Mouse (Mus musculus) limb, embryonic 15.5 days (tissue): Measurements from ENCODE around the gene Bri3. TPM values are rescaled to one million over a fixed set of nuclear protein-coding genes. Genes with fewer than 3 reads are reported as not detected.

Source experiments
- ATAC-seq: fragments of 200-750 bp; cut with Nextera tagmentation; 2 replicates; pipeline ENCODE4 v1.8.0; 2017; ENCODE audit warnings: low read depth, moderate TSS enrichment; ENCODE audit not compliant: insufficient number of reproducible peaks, low FRiP score, low TSS enrichment
- H3K27ac ChIP-seq: fragments of 300-500 bp; sonication (generic); 2 replicates; pipeline ENCODE4 v1.5.1; 2015; ENCODE audit warnings: moderate library complexity, mild to moderate bottlenecking, inconsistent platforms
- H3K27me3 ChIP-seq: fragments of 300-500 bp; sonication (generic); 2 replicates; pipeline ENCODE4 v1.6.1; 2015; ENCODE audit warnings: inconsistent platforms
- H3K36me3 ChIP-seq: fragments of 300-500 bp; sonication (generic); 2 replicates; pipeline ENCODE4 v1.6.1; 2015; ENCODE audit warnings: inconsistent platforms
- H3K4me1 ChIP-seq: fragments of 300-500 bp; sonication (generic); 2 replicates; pipeline ENCODE4 v1.6.1; 2015; ENCODE audit warnings: inconsistent platforms
- H3K4me2 ChIP-seq: fragments of 300-500 bp; sonication (generic); 2 replicates; pipeline ENCODE4 v1.6.1; 2015; ENCODE audit warnings: mild to moderate bottlenecking, inconsistent platforms
- H3K4me3 ChIP-seq: fragments of 300-500 bp; sonication (generic); 2 replicates; pipeline ENCODE4 v1.5.1; 2015; ENCODE audit warnings: mild to moderate bottlenecking, inconsistent platforms
- H3K9ac ChIP-seq: fragments of 300-500 bp; sonication (generic); 2 replicates; pipeline ENCODE4 v1.6.1; 2015; ENCODE audit warnings: inconsistent platforms
- H3K9me3 ChIP-seq: fragments of 300-500 bp; sonication (generic); 2 replicates; pipeline ENCODE4 v1.6.1; 2016; ENCODE audit warnings: inconsistent platforms
- WGBS: fragments of 180-500 bp; shearing (Covaris S2); methylation state at CpG from one replicate; pipeline ENCODE4 v1.1.7; 2015; 5-methylcytosine and 5-hydroxymethylcytosine counted together
- polyA plus RNA-seq: library from polyadenylated mRNA; unstranded; fragments of >200 nt; fragmentation: Nextera tagmentation; extraction: Ambion mirVana; gene quantifications from 2 replicates; pipeline ENCODE4 v1.2.1, GENCODE M21; 2015

The Bri3 gene
- polyA plus RNA-seq, 1 experiment from 2014 or later: 97.3 TPM

- no peak overlapping the region for H3K4me3 ChIP-seq
- peaks cover 17% of the 10 kb centered on the region for H3K4me1 ChIP-seq
- 69% methylated on average over 12 of the region's 12 CpGs for WGBS
- no peak for ATAC-seq
- no peak overlapping the region for H3K9ac ChIP-seq
- H3K4me2 ChIP-seq: no peak overlapping the region
- H3K36me3 ChIP-seq: peaks cover 29% of the 10 kb centered on the region
- no peaks in the 10 kb centered on the region for H3K27me3 ChIP-seq
- H3K27ac ChIP-seq: no peak overlapping the region
- no peaks in the 10 kb centered on the region for H3K9me3 ChIP-seq
Observed at GRCm38 (mm10) chr5:144219306-144219705, 24.9 kb upstream of the Bri3 start.

DNA sequence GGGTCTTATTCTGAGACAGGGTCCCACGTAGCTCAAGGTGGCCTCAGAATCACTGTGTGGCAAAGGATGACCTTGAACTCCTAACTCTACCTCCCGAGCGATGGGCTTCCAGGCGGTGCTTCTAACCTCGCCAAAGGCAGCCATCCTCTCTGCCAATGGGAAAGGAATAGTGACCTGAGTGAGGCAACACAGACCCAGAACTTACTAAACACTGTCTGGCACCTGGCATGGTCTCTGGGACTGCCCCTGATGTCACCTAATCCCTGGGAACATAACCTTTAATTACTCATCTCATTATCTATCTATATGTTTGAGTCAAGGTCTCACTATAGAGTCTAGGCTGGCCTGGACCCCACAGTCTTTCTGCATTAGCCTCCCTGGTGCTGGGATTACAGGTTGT is 24.3 kb upstream of the Bri3 start:
- Histone ChIP-seq H3K4me2 (no peak overlapping the region), H3K36me3 (peaks cover 24% of the 10 kb centered on the region), H3K27ac (no peak overlapping the region), H3K4me3 (no peak overlapping the region), H3K9me3 (no peaks in the 10 kb centered on the region), H3K27me3 (no peaks in the 10 kb centered on the region), H3K9ac (no peak overlapping the region), H3K4me1 (peaks cover 19% of the 10 kb centered on the region)
- ATAC-seq: no peak
- WGBS: 92% methylated on average over 5 of the region's 5 CpGs

GRCm38 (mm10) chr5:144221305-144221704 is 22.9 kb upstream of the Bri3 start:
- peaks cover 15% of the 10 kb centered on the region for H3K36me3 ChIP-seq
- H3K4me2 ChIP-seq: no peak overlapping the region
- WGBS: 52% methylated on average over 4 of the region's 4 CpGs
- H3K27ac ChIP-seq: no peak overlapping the region
- H3K4me3 ChIP-seq: no peak overlapping the region
- ATAC-seq: no peak
- no peaks in the 10 kb centered on the region for H3K27me3 ChIP-seq
- H3K9ac ChIP-seq: no peak overlapping the region
- peaks cover 19% of the 10 kb centered on the region for H3K4me1 ChIP-seq
- no peaks in the 10 kb centered on the region for H3K9me3 ChIP-seq

DNA sequence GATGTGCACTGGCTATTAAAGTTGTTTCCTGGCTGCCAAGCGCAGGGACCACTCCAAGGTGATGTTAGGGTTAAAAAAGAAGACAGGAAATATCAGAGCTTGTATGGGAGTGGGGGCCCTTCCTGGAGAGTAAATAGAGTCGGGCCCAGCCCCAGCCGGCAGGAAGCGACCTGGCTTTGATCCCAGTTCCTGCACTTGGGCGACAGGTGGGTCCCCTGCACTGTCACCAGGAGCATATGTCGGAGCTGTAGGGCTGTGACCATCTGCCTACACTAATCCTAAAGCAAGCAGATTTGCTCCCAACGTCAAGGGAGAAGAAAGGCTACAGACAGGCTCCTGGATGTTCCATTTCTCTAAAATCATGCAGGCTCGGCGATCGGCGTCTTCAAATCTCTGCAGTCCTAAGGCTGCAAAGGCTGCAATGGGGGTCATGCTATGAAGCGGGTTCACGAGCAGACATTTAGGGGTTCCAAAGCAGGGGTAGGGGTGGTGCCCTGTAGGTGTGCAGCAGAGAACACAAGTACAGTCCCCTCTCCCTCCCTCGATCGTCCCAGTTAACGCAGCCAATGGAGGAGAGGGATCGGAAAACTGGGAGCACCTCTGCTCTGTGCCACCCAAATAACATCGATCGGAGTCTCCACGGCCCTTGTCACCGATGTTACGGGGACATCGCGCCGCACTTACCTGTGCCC is 21.3 kb upstream of the Bri3 start:
- peak; percentile 46; the same call in 1 of the 2 replicates for ATAC-seq
- peak overlapping the region; percentile 71 for H3K4me3 ChIP-seq
- peaks cover 19% of the 10 kb centered on the region for H3K4me1 ChIP-seq
- no peaks in the 10 kb centered on the region for H3K27me3 ChIP-seq
- no peaks in the 10 kb centered on the region for H3K9me3 ChIP-seq
- H3K9ac ChIP-seq: peak overlapping the region; percentile 51
- peaks cover 3% of the 10 kb centered on the region; the same call in 1 of the 2 replicates for H3K36me3 ChIP-seq
- H3K27ac ChIP-seq: peak overlapping the region; percentile 82
- peak overlapping the region; percentile 65 for H3K4me2 ChIP-seq
- 2% methylated on average over 25 of the region's 25 CpGs for WGBS

GRCm38 (mm10) chr5:144223503-144223862 is 20.8 kb upstream of the Bri3 start, which contains the start of gene Tecpr1:
Gene Tecpr1 (minus strand): TSS chr5:144223615.
- H3K4me2 ChIP-seq: peak within 1 kb of the TSS; percentile 65
- WGBS: under 1% methylated on average over 36 of the region's 37 CpGs
- H3K4me3 ChIP-seq: peak within 1 kb of the TSS; percentile 71
- H3K27ac ChIP-seq: peak within 1 kb of the TSS; percentile 82
- ATAC-seq: peak; percentile 91
- H3K9me3 ChIP-seq: no peaks in the 10 kb centered on the region
- H3K4me1 ChIP-seq: peaks cover 19% of the 10 kb centered on the region
- no peaks in the 10 kb centered on the region for H3K36me3 ChIP-seq
- H3K9ac ChIP-seq: peak within 1 kb of the TSS; percentile 58
- no peaks in the 10 kb centered on the region for H3K27me3 ChIP-seq

DNA sequence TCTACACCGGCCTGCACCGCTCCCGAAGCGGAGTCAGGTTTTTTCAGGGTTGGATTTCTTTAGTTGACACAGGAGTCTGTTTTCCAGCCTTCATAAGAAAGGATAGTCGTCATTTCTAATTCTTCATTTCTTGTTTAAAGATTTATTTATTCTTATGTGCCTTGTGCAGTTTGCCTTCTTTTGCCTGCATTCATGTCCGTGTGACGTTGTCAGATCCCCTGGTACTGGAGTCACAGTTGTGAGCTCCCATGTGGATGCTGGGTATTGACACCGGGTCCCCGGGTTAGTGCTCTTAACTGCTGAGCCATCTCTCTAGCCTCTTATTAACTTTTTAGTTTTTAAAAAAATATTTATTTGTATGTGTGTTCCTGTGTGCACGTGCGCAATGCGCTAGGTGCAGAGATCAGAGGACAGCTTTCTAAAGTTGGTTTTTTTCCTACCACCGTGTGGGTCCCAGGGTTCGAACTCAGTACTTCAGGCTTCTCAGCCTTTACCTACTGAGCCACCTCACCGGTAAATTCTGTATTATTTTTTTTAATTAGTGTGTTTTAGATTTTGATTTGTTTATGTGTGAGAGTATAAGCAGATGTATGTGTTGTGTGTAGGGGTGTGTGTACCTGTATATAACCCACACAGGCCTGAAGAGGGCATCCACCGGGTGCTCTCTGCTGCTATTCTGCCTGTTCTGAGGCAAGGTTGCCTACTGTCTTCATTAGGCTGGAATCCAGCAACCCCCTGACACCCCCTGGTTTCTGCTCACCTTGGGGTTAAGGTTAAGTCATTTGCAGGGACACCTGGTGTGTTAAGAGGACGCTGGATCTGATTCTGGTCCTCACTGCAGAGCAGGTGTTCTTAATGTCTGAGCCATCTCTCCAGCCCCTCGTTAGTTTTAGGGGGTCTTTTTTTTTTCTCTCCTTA is 20.1 kb upstream of the Bri3 start:
- Histone ChIP-seq H3K4me3 (peak overlapping the region; percentile 71), H3K9ac (peak overlapping the region; percentile 58), H3K36me3 (no peaks in the 10 kb centered on the region), H3K27me3 (no peaks in the 10 kb centered on the region), H3K4me2 (peak overlapping the region; percentile 65), H3K4me1 (peaks cover 19% of the 10 kb centered on the region), H3K27ac (peak overlapping the region; percentile 82), H3K9me3 (no peaks in the 10 kb centered on the region)
- no peak for ATAC-seq
- 19% methylated on average over 18 of the region's 18 CpGs for WGBS

DNA sequence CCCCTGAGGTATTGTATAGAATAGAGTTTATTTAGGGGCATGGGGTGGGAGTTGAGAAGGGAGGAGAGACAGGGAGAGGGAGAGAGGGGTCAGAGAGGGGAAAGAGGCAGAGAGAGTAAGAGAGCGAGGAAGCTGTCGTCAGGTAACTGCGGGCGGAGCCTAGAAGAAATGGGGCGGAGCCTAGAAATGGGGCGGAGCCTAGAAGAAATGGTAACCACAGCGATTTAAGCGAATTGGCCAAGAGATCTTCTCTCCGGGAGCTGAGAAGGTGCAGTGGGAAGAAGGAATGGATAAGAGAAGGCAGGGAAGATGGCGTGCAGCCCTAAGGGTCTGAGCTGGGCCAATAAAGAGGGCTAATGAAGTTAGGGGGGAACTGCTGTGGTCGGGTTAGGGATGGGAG is 18.0 kb upstream of the Bri3 start:
- Histone ChIP-seq H3K27ac (no peak overlapping the region), H3K9me3 (no peaks in the 10 kb centered on the region), H3K27me3 (no peaks in the 10 kb centered on the region), H3K4me2 (no peak overlapping the region), H3K4me1 (peaks cover 19% of the 10 kb centered on the region), H3K4me3 (no peak overlapping the region), H3K36me3 (no peaks in the 10 kb centered on the region), H3K9ac (no peak overlapping the region)
- WGBS: 28% methylated on average over 11 of the region's 11 CpGs
- ATAC-seq: no peak

- Histone ChIP-seq H3K9me3 (no peaks in the 10 kb centered on the region), H3K27me3 (no peaks in the 10 kb centered on the region), H3K4me1 (no peaks in the 10 kb centered on the region), H3K9ac (no peak overlapping the region), H3K27ac (no peak overlapping the region), H3K36me3 (no peaks in the 10 kb centered on the region), H3K4me2 (no peak overlapping the region), H3K4me3 (no peak overlapping the region)
- ATAC-seq: no peak
- WGBS: 89% methylated on average over 7 of the region's 7 CpGs
Observed at GRCm38 (mm10) chr5:144230216-144230615, 14.0 kb upstream of the Bri3 start.

DNA sequence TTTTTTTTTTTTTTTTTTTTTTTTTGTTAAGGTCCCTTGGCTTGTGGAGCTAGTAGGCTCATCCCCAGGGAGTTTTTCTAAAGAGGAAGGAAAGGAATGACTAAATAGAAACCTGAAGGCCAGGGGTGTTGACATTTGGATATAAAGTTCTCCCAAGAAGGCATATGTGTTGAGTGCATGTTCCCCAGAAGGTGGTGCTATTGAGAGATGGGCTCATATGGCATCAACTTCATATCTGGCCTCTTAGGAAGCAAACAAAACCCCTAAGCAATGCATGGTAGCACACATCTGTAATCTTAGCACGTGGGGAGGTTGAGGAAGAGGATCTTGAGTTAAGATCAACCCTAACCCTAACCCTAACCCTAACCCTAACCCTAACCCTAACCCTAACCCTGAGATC is 12.8 kb upstream of the Bri3 start:
- Histone ChIP-seq H3K4me2 (no peak overlapping the region), H3K9ac (no peak overlapping the region), H3K4me3 (no peak overlapping the region), H3K27me3 (no peaks in the 10 kb centered on the region), H3K9me3 (no peaks in the 10 kb centered on the region), H3K36me3 (no peaks in the 10 kb centered on the region), H3K27ac (no peak overlapping the region), H3K4me1 (no peaks in the 10 kb centered on the region)
- 75% methylated on average over 1 of the region's 1 CpGs for WGBS
- ATAC-seq: no peak

DNA sequence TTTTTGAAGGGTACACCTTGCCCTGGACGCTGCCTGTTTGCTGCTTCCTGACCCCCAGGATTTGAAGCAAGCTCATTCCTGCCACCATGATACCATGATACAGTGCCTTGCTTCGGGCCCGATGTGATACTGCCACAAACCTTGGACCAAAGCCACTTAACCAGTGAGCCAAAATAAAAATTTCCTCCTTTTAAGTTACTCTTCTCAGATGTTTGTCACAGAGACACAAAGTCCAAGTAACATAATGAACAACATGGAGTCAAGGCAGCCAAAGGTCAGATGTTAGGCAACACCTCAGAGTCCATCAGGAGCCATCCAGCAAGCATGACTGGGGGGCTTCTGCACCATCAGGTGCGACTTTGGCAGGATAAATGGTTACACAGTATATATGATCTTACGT is 11.7 kb upstream of the Bri3 start:
- Histone ChIP-seq H3K27me3 (no peaks in the 10 kb centered on the region), H3K4me3 (no peak overlapping the region), H3K36me3 (no peaks in the 10 kb centered on the region), H3K9ac (no peak overlapping the region), H3K27ac (no peak overlapping the region), H3K9me3 (no peaks in the 10 kb centered on the region), H3K4me1 (no peaks in the 10 kb centered on the region), H3K4me2 (no peak overlapping the region)
- 81% methylated on average over 5 of the region's 5 CpGs for WGBS
- ATAC-seq: no peak

DNA sequence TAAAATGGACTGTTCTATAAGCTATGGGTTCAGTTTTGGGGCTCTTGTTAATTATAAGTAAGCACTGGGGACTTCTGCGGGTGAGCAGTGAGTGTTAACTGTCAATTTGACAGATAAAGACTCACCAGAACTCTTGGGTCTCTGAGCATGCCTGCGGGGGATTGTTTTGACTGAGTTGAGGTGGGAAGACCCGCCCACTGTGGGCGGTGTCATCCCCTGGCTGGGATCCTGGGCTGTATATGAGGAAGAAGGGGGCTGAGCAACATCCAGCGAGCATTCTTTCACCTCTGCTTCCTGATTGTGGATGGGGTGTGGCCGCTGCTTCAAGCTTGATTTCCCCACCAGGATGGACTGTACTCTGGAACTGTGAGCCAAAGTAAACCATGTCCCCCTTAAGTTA is 10.0 kb upstream of the Bri3 start:
- ATAC-seq: no peak
- Histone ChIP-seq H3K9ac (no peak overlapping the region), H3K9me3 (no peaks in the 10 kb centered on the region), H3K4me1 (no peaks in the 10 kb centered on the region), H3K4me3 (no peak overlapping the region), H3K27ac (no peak overlapping the region), H3K27me3 (no peaks in the 10 kb centered on the region), H3K36me3 (no peaks in the 10 kb centered on the region), H3K4me2 (no peak overlapping the region)
- 70% methylated on average over 6 of the region's 6 CpGs for WGBS

DNA sequence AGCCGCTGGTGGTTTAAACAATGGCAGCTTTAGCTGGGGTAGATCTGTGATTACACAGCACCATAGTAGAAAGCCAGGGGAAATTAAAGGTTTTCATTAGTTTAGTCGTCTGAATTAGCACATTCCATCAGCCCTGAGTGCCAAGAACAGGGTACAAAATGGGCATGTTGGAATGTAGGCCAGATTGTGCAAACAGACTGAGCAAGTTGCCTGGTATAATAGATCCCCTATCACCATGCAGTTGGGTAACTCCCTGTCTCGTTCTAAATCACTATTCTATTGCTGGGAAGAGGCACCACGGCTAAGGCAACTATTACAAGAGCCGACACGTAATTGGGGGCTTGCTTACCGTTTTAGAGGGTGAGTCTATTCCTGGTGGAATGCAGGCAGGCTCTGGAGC is 9.5 kb upstream of the Bri3 start:
- H3K4me2 ChIP-seq: no peak overlapping the region
- no peak overlapping the region for H3K4me3 ChIP-seq
- no peak overlapping the region for H3K9ac ChIP-seq
- no peaks in the 10 kb centered on the region for H3K4me1 ChIP-seq
- H3K27ac ChIP-seq: no peak overlapping the region
- ATAC-seq: no peak
- H3K9me3 ChIP-seq: no peaks in the 10 kb centered on the region
- WGBS: 76% methylated on average over 7 of the region's 7 CpGs
- no peaks in the 10 kb centered on the region for H3K27me3 ChIP-seq
- H3K36me3 ChIP-seq: no peaks in the 10 kb centered on the region
